Mouse (Mus musculus) WW6 (cell line): ENCODE measurements at regions not wholly inside any gene's neighbourhood (a gene's known extent, or its start where the extent isn't known, plus 50 kb on each side); places are given as distances from the start of the nearest gene placed in this dataset.

Experiments used
- DNase-seq: peaks from one replicate; pipeline ENCODE4 v3.0.0-alpha.2; 2013; ENCODE audit warnings: low read depth, low spot score

- DNase-seq: no peak
Observed at GRCm38 (mm10) chr10:72056725-72057124, 597.9 kb upstream of the Zwint start.

- no peak for DNase-seq
Observed at GRCm38 (mm10) chr10:72071185-72071718, 583.4 kb upstream of the Zwint start.

DNA sequence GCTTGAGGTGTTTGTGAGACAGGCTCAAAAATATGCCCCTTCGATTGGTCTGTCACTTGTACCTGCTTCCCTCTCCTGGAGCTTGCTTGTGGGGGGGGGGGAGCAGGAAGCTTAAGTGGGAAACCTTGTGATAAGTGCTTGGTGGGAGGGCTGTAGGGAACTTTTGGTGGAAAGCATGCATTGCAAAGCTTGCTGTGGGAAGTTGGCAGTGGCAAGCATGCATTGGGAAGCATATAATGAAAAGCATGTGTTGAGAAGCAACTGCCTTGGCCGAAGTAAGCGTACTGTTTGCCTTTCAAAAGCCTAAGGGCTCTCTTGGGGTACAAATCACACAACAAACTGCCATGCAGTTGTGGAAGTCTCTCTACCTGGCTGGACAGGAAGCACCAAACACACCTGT, 576.3 kb upstream of the Zwint start:
- DNase-seq: no peak

- no peak for DNase-seq
Observed at GRCm38 (mm10) chr10:72096951-72097350, 557.7 kb upstream of the Zwint start.

DNA sequence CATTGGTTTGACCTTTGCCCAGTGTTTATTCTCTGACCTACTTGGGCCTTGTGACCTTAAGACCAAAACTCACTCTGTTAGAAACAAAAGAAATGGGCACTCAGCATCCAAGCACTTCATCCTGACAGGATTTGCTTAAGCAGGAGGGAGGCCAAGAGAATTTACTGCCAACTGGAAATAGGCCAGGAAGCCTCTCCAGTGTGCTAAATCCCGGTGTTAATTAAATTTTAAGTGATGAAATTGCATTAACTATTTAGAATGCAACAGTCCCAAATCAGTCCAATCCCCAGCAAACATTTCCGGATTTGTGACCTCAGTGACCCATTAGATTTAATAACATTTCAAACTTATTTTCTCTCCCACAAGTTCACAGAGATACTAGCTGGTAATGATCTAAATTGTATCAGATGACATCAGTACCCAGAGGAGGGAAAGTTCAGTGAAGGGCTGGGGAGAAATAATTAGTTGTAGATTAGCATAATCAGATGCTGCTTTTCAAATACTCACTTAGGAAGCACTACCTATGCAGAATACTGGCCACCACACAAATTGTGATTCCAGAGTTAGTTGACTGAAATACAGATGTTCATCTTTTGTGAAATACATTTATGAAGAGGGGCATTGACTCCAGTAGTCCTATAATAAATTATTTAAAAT, 555.4 kb upstream of the Zwint start:
- DNase-seq: no peak

GRCm38 (mm10) chr10:72119447-72119846, 535.2 kb upstream of the Zwint start:
- DNase-seq: peak; percentile 4

- DNase-seq: no peak
Observed at GRCm38 (mm10) chr10:72132407-72132806, 522.2 kb upstream of the Zwint start.
